Mouse (Mus musculus): ENCODE results near the gene Gm10057. TPM values are rescaled to one million over a fixed set of nuclear protein-coding genes. Genes with fewer than 3 reads are reported as not detected.
"Not testable (repeated sequence)": the region's sequence is repeated elsewhere in the genome, so short reads cannot be mapped to it uniquely, and the experiment has no call there.

Gm10057 gene
- not detected in 2 replicates for polyA plus RNA-seq (2012; rRNA removed)

DNA sequence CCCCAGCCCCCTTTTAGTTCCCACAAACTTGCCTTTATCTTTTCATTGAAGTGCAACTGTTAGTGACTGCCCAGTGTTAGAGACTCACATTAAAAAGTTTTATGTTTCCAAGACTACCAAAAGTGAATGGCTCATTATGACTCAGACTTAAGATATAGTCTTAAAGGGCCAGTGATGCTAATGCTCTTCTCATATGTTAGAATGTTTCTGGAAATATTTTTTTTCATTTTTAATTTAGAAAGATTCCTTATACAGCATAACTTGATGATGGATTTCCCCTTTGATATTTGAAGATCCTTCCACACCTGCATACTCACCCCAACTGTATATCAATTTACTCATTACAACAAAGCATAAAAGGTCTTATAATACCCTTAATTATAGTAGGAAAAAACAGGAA is at the start of gene Gm10057:
Gm10057 (minus strand) TSS at position 101 of the 400 bp plus-strand sequence.
- not testable (repeated sequence) for DNase-seq (ENCODE audit: low spot score)

DNA sequence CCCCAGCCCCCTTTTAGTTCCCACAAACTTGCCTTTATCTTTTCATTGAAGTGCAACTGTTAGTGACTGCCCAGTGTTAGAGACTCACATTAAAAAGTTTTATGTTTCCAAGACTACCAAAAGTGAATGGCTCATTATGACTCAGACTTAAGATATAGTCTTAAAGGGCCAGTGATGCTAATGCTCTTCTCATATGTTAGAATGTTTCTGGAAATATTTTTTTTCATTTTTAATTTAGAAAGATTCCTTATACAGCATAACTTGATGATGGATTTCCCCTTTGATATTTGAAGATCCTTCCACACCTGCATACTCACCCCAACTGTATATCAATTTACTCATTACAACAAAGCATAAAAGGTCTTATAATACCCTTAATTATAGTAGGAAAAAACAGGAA is 21.1 kb downstream of the Gm10057 start, which contains the start of gene 4921511M17Rik:
4921511M17Rik (minus strand) TSS at position 101 of the 400 bp plus-strand sequence.
- not testable (repeated sequence) for DNase-seq (ENCODE audit: low spot score)

DNA sequence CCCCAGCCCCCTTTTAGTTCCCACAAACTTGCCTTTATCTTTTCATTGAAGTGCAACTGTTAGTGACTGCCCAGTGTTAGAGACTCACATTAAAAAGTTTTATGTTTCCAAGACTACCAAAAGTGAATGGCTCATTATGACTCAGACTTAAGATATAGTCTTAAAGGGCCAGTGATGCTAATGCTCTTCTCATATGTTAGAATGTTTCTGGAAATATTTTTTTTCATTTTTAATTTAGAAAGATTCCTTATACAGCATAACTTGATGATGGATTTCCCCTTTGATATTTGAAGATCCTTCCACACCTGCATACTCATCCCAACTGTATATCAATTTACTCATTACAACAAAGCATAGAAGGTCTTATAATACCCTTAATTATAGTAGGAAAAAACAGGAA is 42.3 kb downstream of the Gm10057 start, which contains the start of gene Samt1:
Samt1 (minus strand) TSS at position 101 of the 400 bp plus-strand sequence.
- not testable (repeated sequence) for DNase-seq (ENCODE audit: low spot score)

Other genes starting within 250 kb of the Gm10057 start
- gene Spin2c, start 222.8 kb downstream of the Gm10057 start, polyA plus RNA-seq (2012; rRNA removed), result 9.0 and 9.2 TPM in 2 replicates
- gene Samt1, start 42.4 kb downstream of the Gm10057 start, polyA plus RNA-seq (2012; rRNA removed), result not detected in 2 replicates
- not detected in 2 replicates for gene 4921511M17Rik, start 21.2 kb downstream of the Gm10057 start, polyA plus RNA-seq (2012; rRNA removed)
- gene Gm15140, start 65.6 kb upstream of the Gm10057 start, polyA plus RNA-seq (2012; rRNA removed), result not detected in 2 replicates

Data from urinary bladder, adult 2 months (tissue).